Mouse (Mus musculus): ENCODE measurements around the gene Tmem63a.

GRCm38 (mm10) chr1:181012416-181012815 lies 70.3 kb downstream of the Tmem63a start:
- TF ChIP-seq CTCF (IDR thresholded peaks at IDR 0.05; ENCODE audit: low read depth, low read length) (no peak), POLR2A (IDR thresholded peaks at IDR 0.05; ENCODE audit: extremely low read depth, insufficient read depth, low read length) (no peak)
